Mouse (Mus musculus) liver, embryonic 13.5 days (tissue): ENCODE measurements around the gene Ddx6. TPM values are rescaled to one million over a fixed set of nuclear protein-coding genes. Genes with fewer than 3 reads are reported as not detected.

Source experiments
- ATAC-seq: fragments of 200-750 bp; cut with Nextera tagmentation; 2 replicates; pipeline ENCODE4 v1.8.0; 2017; ENCODE audit warnings: low read depth, mild to moderate bottlenecking, moderate number of reproducible peaks, moderate library complexity
- DNase-seq: peaks from one replicate; pipeline ENCODE4 v3.0.0; 2022
- H3K27ac ChIP-seq: fragments of 300-500 bp; sonication (generic); 2 replicates; pipeline ENCODE4 v1.5.1; 2015; ENCODE audit warnings: moderate library complexity, mild to moderate bottlenecking, inconsistent platforms
- H3K27me3 ChIP-seq: fragments of 300-500 bp; sonication (generic); 2 replicates; pipeline ENCODE4 v1.6.1; 2015; ENCODE audit warnings: mild to moderate bottlenecking, inconsistent platforms
- H3K36me3 ChIP-seq: fragments of 300-500 bp; sonication (generic); 2 replicates; pipeline ENCODE4 v1.6.1; 2015; ENCODE audit warnings: mild to moderate bottlenecking, inconsistent platforms
- H3K4me1 ChIP-seq: fragments of 300-500 bp; sonication (generic); replicated peaks from 2 replicates; pipeline ENCODE4 v1.6.1; 2015; ENCODE audit warnings: inconsistent platforms
- H3K4me2 ChIP-seq: fragments of 300-500 bp; sonication (generic); 2 replicates; pipeline ENCODE4 v1.6.1; 2015; ENCODE audit warnings: inconsistent platforms, mild to moderate bottlenecking, moderate library complexity
- H3K4me3 ChIP-seq: fragments of 300-500 bp; sonication (generic); replicated peaks from 2 replicates; pipeline ENCODE4 v1.5.1; 2015; ENCODE audit warnings: mild to moderate bottlenecking, inconsistent platforms
- H3K9ac ChIP-seq: fragments of 300-500 bp; sonication (generic); 2 replicates; pipeline ENCODE4 v1.6.1; 2015; ENCODE audit warnings: mild to moderate bottlenecking, inconsistent platforms
- H3K9me3 ChIP-seq: fragments of 300-500 bp; sonication (generic); replicated peaks from 2 replicates; pipeline ENCODE4 v1.6.1; 2016; ENCODE audit warnings: inconsistent platforms
- WGBS: fragments of 180-500 bp; shearing (Covaris S2); methylation state at CpG from one replicate; pipeline ENCODE4 v1.1.7; 2015; ENCODE audit not compliant: insufficient replicate concordance; 5-methylcytosine and 5-hydroxymethylcytosine counted together
- polyA plus RNA-seq: library from polyadenylated mRNA; unstranded; fragments of >200 nt; fragmentation: Nextera tagmentation; extraction: Ambion mirVana; gene quantifications from 2 replicates; pipeline ENCODE4 v1.2.1, GENCODE M21; 2015

Gene Ddx6
- polyA plus RNA-seq, 1 experiment from 2014 or later: 7.2 TPM

DNA sequence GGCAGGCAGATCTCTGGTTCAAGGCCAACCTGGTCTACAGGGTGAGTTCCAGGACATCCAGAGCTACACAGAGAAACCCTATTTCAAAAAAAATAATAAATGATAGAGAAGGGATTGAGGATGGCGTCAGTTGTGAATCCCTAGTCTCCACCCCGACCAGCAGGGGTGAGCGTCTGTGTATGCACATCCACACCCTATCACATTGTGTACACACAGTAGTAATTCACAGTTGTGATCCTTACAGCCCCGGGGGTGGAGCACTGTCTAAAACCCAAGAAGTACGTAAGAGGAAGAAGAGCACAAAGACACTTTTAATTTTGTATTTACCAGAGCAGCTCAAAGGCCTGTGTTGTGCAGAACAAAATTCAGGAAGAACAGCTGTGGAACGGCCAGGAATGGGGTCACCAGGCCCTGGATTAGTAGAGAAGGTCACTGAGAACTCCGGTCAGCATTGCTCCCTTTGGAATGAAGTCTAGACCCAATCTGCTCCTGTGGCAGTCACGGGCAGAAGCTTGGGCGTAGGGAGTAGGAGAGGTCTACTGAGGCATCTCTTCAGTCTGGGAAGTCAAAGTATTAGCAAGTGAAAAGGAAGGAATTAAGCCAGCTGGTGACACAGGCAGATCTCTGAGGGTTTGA, 9.7 kb upstream of the Ddx6 start:
- H3K9me3 ChIP-seq: no peaks in the 10 kb centered on the region
- H3K27ac ChIP-seq: no peak overlapping the region
- no peak overlapping the region for H3K4me2 ChIP-seq
- no peak overlapping the region for H3K4me3 ChIP-seq
- H3K4me1 ChIP-seq: peaks cover 37% of the 10 kb centered on the region
- no peaks in the 10 kb centered on the region for H3K36me3 ChIP-seq
- DNase-seq (no peak), ATAC-seq (no peak)
- H3K27me3 ChIP-seq: peaks cover 21% of the 10 kb centered on the region
- no peak overlapping the region for H3K9ac ChIP-seq
- WGBS: 74% methylated on average over 9 of the region's 9 CpGs

DNA sequence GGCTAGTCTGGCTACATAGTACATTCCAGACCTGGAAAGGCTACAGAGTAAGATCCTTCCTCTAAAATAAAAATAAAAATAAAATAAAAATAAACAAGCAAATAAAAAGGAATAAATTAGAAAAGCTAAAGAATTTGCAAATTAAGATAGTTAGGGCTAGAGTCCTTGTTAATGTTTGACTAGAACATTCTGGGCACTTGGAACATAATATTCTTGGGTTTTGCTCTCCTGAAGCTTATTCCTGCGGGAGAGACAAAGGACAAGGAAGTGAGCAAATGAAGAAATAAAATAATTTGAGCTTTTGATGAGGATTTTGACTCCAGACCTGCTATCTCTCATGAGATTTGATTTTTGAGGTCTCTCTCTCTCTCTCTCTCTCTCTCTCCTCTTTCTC, 9.2 kb upstream of the Ddx6 start:
- Histone ChIP-seq H3K36me3 (no peaks in the 10 kb centered on the region), H3K9ac (no peak overlapping the region), H3K4me1 (peaks cover 39% of the 10 kb centered on the region), H3K27ac (no peak overlapping the region), H3K27me3 (peaks cover 21% of the 10 kb centered on the region), H3K4me3 (no peak overlapping the region), H3K9me3 (no peaks in the 10 kb centered on the region), H3K4me2 (no peak overlapping the region)
- ATAC-seq: no peak
- no peak for DNase-seq
- 84% methylated on average over 1 of the region's 1 CpGs for WGBS

DNA sequence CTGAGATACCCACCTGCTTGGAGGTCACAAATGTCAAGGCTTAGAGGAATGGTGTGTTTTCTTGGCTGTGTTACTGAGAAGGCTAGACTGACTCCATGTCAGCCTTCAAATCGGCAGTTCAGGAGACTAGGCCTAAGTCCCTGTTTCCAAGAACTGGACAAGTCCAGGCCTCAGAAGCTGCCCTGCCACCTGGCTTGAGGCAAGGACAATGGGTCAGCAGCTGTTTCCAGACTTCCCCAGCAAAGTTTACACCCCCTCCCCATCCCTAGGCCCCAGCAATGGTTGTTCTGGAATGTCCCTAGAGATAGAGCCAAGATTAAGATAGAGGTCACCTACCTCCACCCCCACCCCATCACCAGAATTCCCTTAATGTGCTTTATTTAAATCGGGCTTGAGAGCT, 7.0 kb upstream of the Ddx6 start:
- ATAC-seq: no peak
- H3K4me2 ChIP-seq: no peak overlapping the region
- H3K9ac ChIP-seq: no peak overlapping the region
- no peaks in the 10 kb centered on the region for H3K9me3 ChIP-seq
- no peak for DNase-seq
- H3K36me3 ChIP-seq: no peaks in the 10 kb centered on the region
- peaks cover 21% of the 10 kb centered on the region for H3K27me3 ChIP-seq
- WGBS: 80% methylated on average over 2 of the region's 2 CpGs
- peaks cover 25% of the 10 kb centered on the region for H3K4me1 ChIP-seq
- H3K27ac ChIP-seq: no peak overlapping the region
- no peak overlapping the region for H3K4me3 ChIP-seq

DNA sequence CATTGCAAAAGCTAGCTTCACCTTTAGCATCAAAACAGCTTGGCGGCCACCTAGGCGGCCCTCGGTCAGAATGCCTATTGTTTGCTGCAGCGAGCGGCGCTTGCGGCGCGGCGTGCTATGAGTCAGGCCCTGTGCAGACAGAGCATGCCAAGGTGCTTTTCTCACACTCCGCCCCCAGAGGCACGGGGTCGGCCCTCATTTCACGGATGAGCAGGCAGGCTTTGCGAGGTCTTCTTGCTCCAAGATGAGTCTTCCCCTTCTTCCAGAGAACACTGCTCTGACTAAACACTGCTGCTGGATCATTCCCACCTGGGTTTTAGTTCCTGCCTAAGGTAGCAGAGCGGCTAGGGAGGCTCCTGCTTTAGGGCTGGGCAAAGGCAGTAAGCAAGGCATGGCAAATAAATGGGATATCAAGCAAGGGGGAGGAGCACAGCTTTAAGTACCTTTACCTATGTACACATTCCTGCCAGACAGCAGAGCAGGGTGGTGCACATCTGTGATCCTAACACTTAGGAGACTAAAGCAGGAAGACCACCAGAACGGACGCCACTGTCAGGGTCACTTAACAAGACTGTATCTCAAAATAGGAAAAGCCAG, 5.7 kb upstream of the Ddx6 start:
- peaks cover 29% of the 10 kb centered on the region for H3K4me1 ChIP-seq
- 0 out of 2 replicates have a peak overlapping the region, but pooled peaks have one; percentile 13 for H3K9ac ChIP-seq
- H3K36me3 ChIP-seq: no peaks in the 10 kb centered on the region
- H3K4me2 ChIP-seq: peak overlapping the region; percentile 43
- peaks cover 21% of the 10 kb centered on the region for H3K27me3 ChIP-seq
- 18% methylated on average over 18 of the region's 18 CpGs for WGBS
- no peak overlapping the region for H3K27ac ChIP-seq
- H3K9me3 ChIP-seq: no peaks in the 10 kb centered on the region
- no peak overlapping the region for H3K4me3 ChIP-seq
- DNase-seq (no peak), ATAC-seq (no peak)

DNA sequence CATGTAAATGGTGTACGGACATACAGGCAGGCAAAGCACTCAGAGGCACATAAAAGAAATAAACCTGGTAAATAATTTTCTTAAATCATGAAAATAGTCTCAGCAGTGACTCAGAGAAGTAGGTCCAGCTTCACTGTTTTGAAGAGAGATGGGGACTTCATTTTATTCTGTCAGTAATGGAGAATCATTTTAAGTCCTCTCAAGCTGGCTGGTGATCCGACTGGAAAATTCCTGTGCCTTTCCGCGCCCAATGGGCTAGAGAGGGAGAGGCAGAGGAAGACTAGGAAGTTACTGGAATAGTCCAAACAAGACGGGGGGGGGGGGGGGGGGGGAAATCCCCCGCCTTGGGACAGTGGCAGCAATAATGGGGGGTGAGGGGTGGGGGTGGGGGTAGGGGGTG, 5.1 kb upstream of the Ddx6 start:
- Histone ChIP-seq H3K9me3 (no peaks in the 10 kb centered on the region), H3K27me3 (peaks cover 21% of the 10 kb centered on the region), H3K9ac (no peak overlapping the region), H3K4me1 (peaks cover 29% of the 10 kb centered on the region), H3K27ac (no peak overlapping the region), H3K4me2 (peak overlapping the region; percentile 43; the same call in 1 of the 2 replicates), H3K4me3 (no peak overlapping the region), H3K36me3 (no peaks in the 10 kb centered on the region)
- ATAC-seq (no peak), DNase-seq (no peak)
- WGBS: 57% methylated on average over 5 of the region's 6 CpGs

DNA sequence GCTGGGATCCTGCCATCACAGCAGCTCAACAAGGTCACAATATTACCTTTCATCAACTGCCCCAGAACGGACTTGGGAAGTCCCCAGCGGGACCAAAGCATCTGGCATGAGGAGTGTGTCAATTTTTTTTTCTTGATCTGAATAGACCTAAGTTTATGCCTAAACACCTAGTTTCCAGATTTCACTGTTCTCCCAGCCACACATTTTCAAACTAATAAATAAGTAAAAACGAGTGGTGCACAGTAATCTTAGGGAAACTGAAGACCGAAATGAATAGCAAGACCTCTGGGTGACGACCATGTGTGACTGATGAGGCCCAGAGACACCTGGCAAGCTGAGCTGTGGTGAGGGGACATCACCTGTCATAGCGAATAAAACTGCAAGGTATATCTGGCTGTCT, 3.9 kb upstream of the Ddx6 start:
- Histone ChIP-seq H3K27me3 (peaks cover 21% of the 10 kb centered on the region), H3K4me3 (no peak overlapping the region), H3K36me3 (no peaks in the 10 kb centered on the region), H3K9ac (no peak overlapping the region), H3K4me1 (peaks cover 29% of the 10 kb centered on the region), H3K4me2 (no peak overlapping the region), H3K27ac (no peak overlapping the region), H3K9me3 (no peaks in the 10 kb centered on the region)
- ATAC-seq: no peak
- DNase-seq: no peak
- WGBS: 79% methylated on average over 6 of the region's 6 CpGs

DNA sequence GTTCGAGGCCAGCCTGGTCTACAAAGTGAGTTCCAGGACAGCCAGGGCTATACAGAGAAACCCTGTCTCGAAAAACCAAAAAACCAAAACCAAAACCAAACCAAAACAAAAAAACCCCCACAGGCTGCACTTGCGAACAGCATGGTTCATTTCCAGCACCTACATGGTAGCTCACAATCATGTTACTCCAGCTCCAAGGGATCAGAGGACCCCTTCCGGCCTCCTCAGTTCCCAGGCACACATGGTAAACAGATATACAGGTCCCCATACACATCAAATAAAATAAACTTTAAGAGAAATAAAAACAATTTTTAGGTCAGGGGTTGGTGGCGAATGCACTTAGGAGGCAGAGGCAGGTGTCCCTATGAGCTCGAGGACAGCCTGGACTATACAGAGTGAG, 1.9 kb upstream of the Ddx6 start:
- Histone ChIP-seq H3K36me3 (peaks cover 9% of the 10 kb centered on the region), H3K4me2 (peak overlapping the region; percentile 84), H3K27ac (peak overlapping the region; percentile 97), H3K4me3 (peak overlapping the region; percentile 99), H3K9ac (peak overlapping the region; percentile 100), H3K4me1 (peaks cover 42% of the 10 kb centered on the region), H3K9me3 (no peaks in the 10 kb centered on the region), H3K27me3 (peaks cover 16% of the 10 kb centered on the region)
- DNase-seq (no peak), ATAC-seq (no peak)
- 71% methylated on average over 6 of the region's 6 CpGs for WGBS

DNA sequence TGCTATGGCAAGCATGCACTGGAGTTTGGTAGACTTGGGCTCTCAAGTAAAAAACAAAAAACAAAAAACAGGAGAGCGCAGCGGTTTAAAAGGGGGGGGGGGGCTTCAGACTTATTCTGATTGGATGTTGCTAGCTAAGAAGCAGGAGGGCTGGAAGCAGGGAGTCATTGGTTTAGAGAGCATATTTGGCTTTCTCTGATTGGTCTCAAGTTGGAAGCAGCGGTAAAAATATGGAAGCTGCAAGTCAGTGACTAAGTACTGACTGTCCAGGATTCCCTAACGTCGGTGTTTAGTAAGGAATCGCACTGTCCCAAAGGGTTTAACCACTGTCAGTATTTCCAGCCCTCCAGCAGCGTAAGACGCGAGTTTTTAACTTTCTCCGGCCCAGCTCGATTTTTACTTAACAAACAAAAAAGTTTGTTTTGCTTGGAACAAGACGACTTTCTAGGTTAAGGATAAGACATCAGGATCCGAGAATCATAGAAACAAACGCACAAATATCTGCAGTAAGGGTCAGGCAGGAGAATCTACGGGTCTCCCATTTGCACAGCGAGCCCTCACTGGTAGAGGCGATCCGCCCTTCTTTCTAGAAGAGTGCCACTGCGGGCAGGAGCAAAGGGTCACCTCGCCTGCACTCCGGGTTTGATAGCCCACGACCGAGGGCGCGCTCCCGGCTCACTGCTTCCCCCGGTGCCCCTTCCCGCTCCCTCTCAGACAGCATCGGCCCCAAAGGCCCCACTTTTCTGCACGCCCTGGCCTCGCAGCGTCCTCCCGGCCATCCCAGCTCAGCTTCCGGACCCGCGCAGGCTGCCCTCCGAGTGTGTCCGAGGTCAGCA, 1.0 kb upstream of the Ddx6 start:
- Histone ChIP-seq H3K4me1 (peaks cover 44% of the 10 kb centered on the region), H3K36me3 (peaks cover 18% of the 10 kb centered on the region), H3K9me3 (no peaks in the 10 kb centered on the region), H3K27ac (peak overlapping the region; percentile 97), H3K9ac (peak overlapping the region; percentile 100), H3K4me3 (peak overlapping the region; percentile 99), H3K4me2 (peak overlapping the region; percentile 84), H3K27me3 (peaks cover 7% of the 10 kb centered on the region; the same call in 1 of the 2 replicates)
- peak; percentile 61 for ATAC-seq
- under 1% methylated on average over 38 of the region's 38 CpGs for WGBS
- peak; percentile 51 for DNase-seq

DNA sequence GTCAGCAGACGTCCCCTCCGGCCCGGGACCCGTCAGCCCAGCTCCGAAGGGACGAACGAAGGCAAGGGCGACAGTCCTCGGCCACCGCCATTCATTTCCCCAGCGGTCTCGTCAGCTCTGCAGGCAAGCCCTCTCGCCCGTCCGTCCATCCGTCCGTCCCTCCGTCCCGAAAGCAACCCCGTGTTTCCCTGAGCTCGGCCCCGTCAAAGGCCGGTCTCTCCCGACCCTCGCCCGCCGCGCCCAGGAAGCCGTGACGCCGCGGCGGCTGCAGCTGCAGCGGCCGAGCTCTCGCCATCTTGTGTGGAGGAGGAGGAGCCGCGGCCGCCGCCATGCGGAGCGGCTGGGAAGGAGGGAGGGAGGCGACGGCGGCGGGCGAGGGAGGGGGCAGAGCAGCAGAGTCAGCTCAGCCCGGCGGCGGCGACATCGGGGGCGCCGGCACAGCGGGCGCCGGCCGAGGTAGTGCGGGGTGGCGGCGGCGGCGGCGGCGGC, 358 bp upstream of the Ddx6 start:
- Histone ChIP-seq H3K4me1 (peaks cover 42% of the 10 kb centered on the region), H3K27ac (peak overlapping the region; percentile 97), H3K36me3 (peaks cover 24% of the 10 kb centered on the region), H3K4me3 (peak overlapping the region; percentile 99), H3K9me3 (no peaks in the 10 kb centered on the region), H3K27me3 (peaks cover under 1% of the 10 kb centered on the region; the same call in 1 of the 2 replicates), H3K9ac (peak overlapping the region; percentile 100), H3K4me2 (peak overlapping the region; percentile 84)
- no peak; the same call in 1 of the 2 replicates for ATAC-seq
- DNase-seq: peak; percentile 41
- WGBS: under 1% methylated on average over 43 of the region's 65 CpGs

DNA sequence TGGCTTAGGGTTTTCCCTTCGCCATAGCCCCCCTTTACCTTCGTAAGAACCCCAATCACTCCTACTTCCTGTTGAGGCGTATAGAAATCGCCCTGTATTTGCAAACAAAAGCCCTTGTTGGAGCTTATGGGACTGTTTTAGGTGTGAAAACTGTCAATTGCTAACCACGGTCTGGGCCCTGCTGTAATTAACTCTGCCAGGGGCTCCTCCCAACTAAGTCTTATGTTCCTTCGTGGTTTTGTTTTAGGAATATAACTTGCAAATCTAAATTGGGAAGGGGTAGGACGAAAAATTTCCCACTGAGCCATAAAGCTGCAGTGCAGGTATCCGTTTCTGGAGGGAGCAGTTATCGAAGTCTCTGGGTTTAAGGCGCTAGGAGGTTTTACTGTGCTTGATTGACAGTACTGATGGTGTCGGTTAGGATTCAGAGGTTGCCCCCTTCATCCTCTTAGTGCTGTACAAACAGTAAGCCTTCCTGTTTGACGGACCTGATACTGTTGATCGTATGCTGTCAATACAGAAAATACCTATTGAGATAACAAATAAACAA, 999 bp downstream of the Ddx6 start:
- H3K4me3 ChIP-seq: peak overlapping the region; percentile 99
- H3K36me3 ChIP-seq: peaks cover 38% of the 10 kb centered on the region
- no peaks in the 10 kb centered on the region for H3K9me3 ChIP-seq
- ATAC-seq: no peak
- H3K27ac ChIP-seq: peak overlapping the region; percentile 97
- under 1% methylated on average over 13 of the region's 13 CpGs for WGBS
- H3K9ac ChIP-seq: peak overlapping the region; percentile 100
- peaks cover 40% of the 10 kb centered on the region for H3K4me1 ChIP-seq
- peak; percentile 15 for DNase-seq
- H3K4me2 ChIP-seq: peak overlapping the region; percentile 84
- H3K27me3 ChIP-seq: no peaks in the 10 kb centered on the region

DNA sequence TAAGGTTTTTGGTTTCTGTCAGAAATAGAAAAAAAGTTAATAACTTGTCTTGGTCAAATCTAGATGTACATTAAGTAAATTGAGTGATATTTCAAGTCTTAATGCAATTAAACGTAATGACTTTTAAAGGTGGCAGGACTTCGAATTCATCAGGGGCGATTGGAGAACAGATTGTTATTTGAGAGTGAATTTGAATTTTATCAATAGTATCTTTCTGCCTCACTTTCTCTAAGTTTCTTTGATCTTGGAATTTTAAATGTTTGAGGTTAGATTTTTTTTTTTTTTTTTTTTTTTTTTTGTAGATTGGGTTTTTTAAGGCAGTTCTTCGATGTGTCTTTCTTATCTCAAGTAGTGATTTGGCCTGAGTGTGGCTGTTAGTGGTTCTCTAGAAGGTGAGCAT, 2.0 kb downstream of the Ddx6 start:
- peak overlapping the region; percentile 100; the same call in 1 of the 2 replicates for H3K9ac ChIP-seq
- peak overlapping the region; percentile 32 for H3K4me2 ChIP-seq
- peaks cover 40% of the 10 kb centered on the region for H3K4me1 ChIP-seq
- WGBS: 61% methylated on average over 4 of the region's 4 CpGs
- DNase-seq (no peak), ATAC-seq (no peak)
- peaks cover 46% of the 10 kb centered on the region for H3K36me3 ChIP-seq
- no peaks in the 10 kb centered on the region for H3K9me3 ChIP-seq
- no peaks in the 10 kb centered on the region for H3K27me3 ChIP-seq
- no peak overlapping the region for H3K27ac ChIP-seq
- peak overlapping the region; percentile 99 for H3K4me3 ChIP-seq
